Comparison of ENCODE assay signal across 24 mouse cellular contexts in the genomic region with DNA sequence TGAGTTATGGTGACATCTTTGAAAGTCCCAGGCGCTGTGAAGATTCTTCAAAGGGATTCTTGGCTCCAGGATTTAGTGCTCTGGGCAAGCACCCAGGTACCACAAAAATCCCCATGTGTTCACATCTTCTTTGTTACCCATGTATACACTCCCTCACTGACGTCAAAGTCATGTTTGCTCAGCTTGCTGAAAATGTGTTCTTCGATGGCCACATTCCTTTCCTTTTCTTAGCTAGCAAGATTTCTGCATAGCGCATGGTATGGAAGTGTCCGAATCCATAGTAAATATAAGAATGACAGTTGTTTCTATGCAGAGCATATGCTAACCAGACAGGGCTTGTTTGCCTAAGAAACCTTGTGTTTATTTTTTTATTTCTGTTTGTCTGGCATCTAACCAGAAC.
DNase-seq lines count a peak whose midpoint lies in the region; ATAC-seq and TF ChIP-seq lines count a peak whose summit lies in the region.
"Had no signal": no experiment of that assay in that cellular context is flagged by ENCODE, and none has a peak within 500 bp of the region (broad histone marks: within the 10 kb centered on the region; RNA-seq: fewer than 3 reads in every experiment).

No protein-coding gene starts in this region.

- no peak overlapping the region for H3K4me2 ChIP-seq in limb, embryonic 14.5 days (replicated peaks; ENCODE audit: low read depth, low read length, severe bottlenecking)
- no peak overlapping the region for H3K4me2 ChIP-seq in lung, postnatal 0 days (replicated peaks; ENCODE audit: low read depth, low read length)
- H3K4me2 ChIP-seq: embryonic facial prominence, embryonic 12.5 days; embryonic facial prominence, embryonic 15.5 days; forebrain, embryonic 12.5 days had no signal

- ATAC-seq in limb, embryonic 14.5 days (ENCODE audit: low FRiP score, low read depth): no peak
- ATAC-seq in lung, postnatal 0 days: no peak
- ATAC-seq: activated CD4-positive, CD25-positive, alpha-beta regulatory T cell, adult 4 months; forebrain, embryonic 14.5 days; forebrain, embryonic 16.5 days; Patski had no signal

- H3K4me1 ChIP-seq in limb, embryonic 14.5 days (ENCODE audit: control insufficient read depth, insufficient read depth, low read length): peaks cover 9% of the 10 kb centered on the region
- peaks cover 8% of the 10 kb centered on the region for H3K4me1 ChIP-seq in limb, embryonic 10.5 days
- H3K4me1 ChIP-seq in lung, postnatal 0 days (ENCODE audit: insufficient read depth, low read depth, low read length): no peaks in the 10 kb centered on the region
- H3K4me1 ChIP-seq: embryonic facial prominence, embryonic 12.5 days; embryonic facial prominence, embryonic 15.5 days; forebrain, embryonic 10.5 days; forebrain, embryonic 12.5 days had no signal

- no peak overlapping the region for H3K4me3 ChIP-seq in limb, embryonic 14.5 days (replicated peaks; ENCODE audit: low read length)
- H3K4me3 ChIP-seq in limb, embryonic 10.5 days: no peak overlapping the region
- no peak overlapping the region for H3K4me3 ChIP-seq in lung, postnatal 0 days (ENCODE audit: low read depth, low read length)
- H3K4me3 ChIP-seq: embryonic facial prominence, embryonic 12.5 days; embryonic facial prominence, embryonic 15.5 days; erythroblast, embryonic 14.5 days; forebrain, embryonic 10.5 days; forebrain, embryonic 12.5 days had no signal

- WGBS in limb, embryonic 14.5 days: 73% methylated on average over 5 of the region's 5 CpGs
- WGBS in limb, embryonic 10.5 days: 90% methylated on average over 5 of the region's 5 CpGs
- WGBS in lung, postnatal 0 days: 53% methylated on average over 5 of the region's 5 CpGs

- no peak overlapping the region for H3K9ac ChIP-seq in limb, embryonic 14.5 days (ENCODE audit: low read depth, low read length, severe bottlenecking)
- H3K9ac ChIP-seq in lung, postnatal 0 days (replicated peaks; ENCODE audit: low read depth): no peak overlapping the region
- H3K9ac ChIP-seq: embryonic facial prominence, embryonic 12.5 days; embryonic facial prominence, embryonic 15.5 days; forebrain, embryonic 12.5 days had no signal

- no peaks in the 10 kb centered on the region for H3K36me3 ChIP-seq in limb, embryonic 14.5 days (ENCODE audit: control insufficient read depth, insufficient read depth, low read length)
- no peaks in the 10 kb centered on the region for H3K36me3 ChIP-seq in limb, embryonic 10.5 days
- no peaks in the 10 kb centered on the region for H3K36me3 ChIP-seq in lung, postnatal 0 days (ENCODE audit: insufficient read depth, low read length)
- H3K36me3 ChIP-seq: embryonic facial prominence, embryonic 12.5 days; embryonic facial prominence, embryonic 15.5 days; forebrain, embryonic 10.5 days; forebrain, embryonic 12.5 days had no signal

- DNase-seq in limb, embryonic 14.5 days (ENCODE audit: low spot score): peak; percentile 34
- DNase-seq in limb, embryonic 10.5 days (ENCODE audit: low spot score): no peak
- peak; percentile 12 for DNase-seq in lung, postnatal 0 days (ENCODE audit: low spot score)
- DNase-seq in lung, postnatal 10 days: no peak
- DNase-seq in NIH3T3 (ENCODE audit: low read depth): peak; percentile 31
- DNase-seq in embryo, embryonic 10 days (ENCODE audit: low spot score): no peak
- DNase-seq: adrenal gland, adult 8-10 months; adrenal gland, postnatal 14 days; adrenal gland, postnatal 36 days; cerebellum, adult 11-12 months; cerebellum, adult 2 months; cerebellum, adult 9-10 months; cerebellum, postnatal 10 days; cerebellum, postnatal 25 days; embryo, embryonic 11 days had no signal

- no peak overlapping the region for H3K27ac ChIP-seq in limb, embryonic 14.5 days (replicated peaks; ENCODE audit: low read depth, low read length)
- no peak overlapping the region for H3K27ac ChIP-seq in limb, embryonic 10.5 days
- H3K27ac ChIP-seq in lung, postnatal 0 days (ENCODE audit: low read length): no peak overlapping the region
- H3K27ac ChIP-seq: embryonic facial prominence, embryonic 12.5 days; embryonic facial prominence, embryonic 15.5 days; forebrain, embryonic 10.5 days; forebrain, embryonic 12.5 days had no signal

- no peak for TF ChIP-seq EP300 in lung, postnatal 0 days (IDR thresholded peaks at IDR 0.05)

- no peaks in the 10 kb centered on the region for H3K27me3 ChIP-seq in limb, embryonic 14.5 days (ENCODE audit: control insufficient read depth, insufficient read depth, low read length)
- no peaks in the 10 kb centered on the region for H3K27me3 ChIP-seq in limb, embryonic 10.5 days (ENCODE audit: low read depth, poor library complexity, severe bottlenecking)
- H3K27me3 ChIP-seq in lung, postnatal 0 days (replicated peaks; ENCODE audit: insufficient read depth, low read length): no peaks in the 10 kb centered on the region
- H3K27me3 ChIP-seq: embryonic facial prominence, embryonic 12.5 days; embryonic facial prominence, embryonic 15.5 days; forebrain, embryonic 12.5 days; Patski had no signal

- no peak for TF ChIP-seq CTCF in lung, postnatal 0 days (IDR thresholded peaks at IDR 0.05)

- H3K9me3 ChIP-seq in limb, embryonic 14.5 days (ENCODE audit: control insufficient read depth, low read length): no peaks in the 10 kb centered on the region
- no peaks in the 10 kb centered on the region for H3K9me3 ChIP-seq in limb, embryonic 10.5 days (replicated peaks)
- H3K9me3 ChIP-seq in lung, postnatal 0 days (ENCODE audit: low read length): no peaks in the 10 kb centered on the region
- H3K9me3 ChIP-seq: embryonic facial prominence, embryonic 12.5 days; embryonic facial prominence, embryonic 15.5 days; forebrain, embryonic 10.5 days; forebrain, embryonic 12.5 days had no signal

- TF ChIP-seq POLR2A in limb, embryonic 14.5 days (IDR thresholded peaks at IDR 0.05; ENCODE audit: borderline replicate concordance, extremely low read depth, insufficient read depth, insufficient read length): no peak

Comparison
In these comparisons a context has a peak if more than half of its experiments do, and no peak if none do; other contexts are left out.
1. DNase-seq: peak in limb, embryonic 14.5 days (single experiment), lung, postnatal 0 days (single experiment) and NIH3T3 (single experiment); none in limb, embryonic 10.5 days (single experiment), lung, postnatal 10 days (single experiment) and embryo, embryonic 10 days (single experiment).